ENCODE assay signal across 11 mouse cellular contexts in genomic region chr8:10130513-10131414, GRCm38 (mm10). TPM values are rescaled to one million over a fixed set of nuclear protein-coding genes. Genes with fewer than 3 reads are reported as not detected.
A peak's percentile ranks its signal among the peaks of the same experiment; 100 is the strongest.
DNase-seq lines count a peak whose midpoint lies in the region; ATAC-seq and TF ChIP-seq lines count a peak whose summit lies in the region.
"Had no signal": no experiment of that assay in that cellular context is flagged by ENCODE, and none has a peak within 500 bp of the region (broad histone marks: within the 10 kb centered on the region; RNA-seq: fewer than 3 reads in every experiment).

No protein-coding gene starts in this region.

- H3K4me1 ChIP-seq in embryonic facial prominence, embryonic 14.5 days (ENCODE audit: control insufficient read depth, insufficient read depth, low read length): no peaks in the 10 kb centered on the region
- no peaks in the 10 kb centered on the region for H3K4me1 ChIP-seq in embryonic facial prominence, embryonic 10.5 days
- H3K4me1 ChIP-seq in lung, adult 2 months (ENCODE audit: control insufficient read depth, insufficient read depth, low read length): no peaks in the 10 kb centered on the region
- no peaks in the 10 kb centered on the region for H3K4me1 ChIP-seq in stomach, embryonic 16.5 days (ENCODE audit: control insufficient read depth, insufficient read depth, low read length)

- no peak for TF ChIP-seq CTCF in lung, adult 2 months (IDR thresholded peaks at IDR 0.05; ENCODE audit: insufficient read depth, low read length)

- no peak overlapping the region for H3K4me3 ChIP-seq in embryonic facial prominence, embryonic 14.5 days (ENCODE audit: low read depth, low read length)
- H3K4me3 ChIP-seq in embryonic facial prominence, embryonic 10.5 days: no peak overlapping the region
- H3K4me3 ChIP-seq in lung, adult 2 months (replicated peaks; ENCODE audit: extremely low read depth, low read depth, low read length): no peak overlapping the region
- H3K4me3 ChIP-seq in stomach, embryonic 16.5 days (replicated peaks; ENCODE audit: low read length): no peak overlapping the region

- H3K27ac ChIP-seq in embryonic facial prominence, embryonic 14.5 days (replicated peaks; ENCODE audit: low read depth, low read length): no peak overlapping the region
- no peak overlapping the region for H3K27ac ChIP-seq in embryonic facial prominence, embryonic 10.5 days (replicated peaks)
- H3K27ac ChIP-seq in stomach, embryonic 16.5 days (ENCODE audit: low read length): no peak overlapping the region
- H3K27ac ChIP-seq: liver, embryonic 14.5 days had no signal

- no peak overlapping the region for H3K9ac ChIP-seq in embryonic facial prominence, embryonic 14.5 days (ENCODE audit: low read depth, low read length)
- no peak overlapping the region for H3K9ac ChIP-seq in stomach, embryonic 16.5 days (ENCODE audit: low read length)
- H3K9ac ChIP-seq: liver, embryonic 14.5 days had no signal

- no peak overlapping the region for H3K4me2 ChIP-seq in embryonic facial prominence, embryonic 14.5 days (ENCODE audit: low read depth, low read length)
- H3K4me2 ChIP-seq in stomach, embryonic 16.5 days (ENCODE audit: low read depth, low read length): no peak overlapping the region

- no peaks in the 10 kb centered on the region for H3K36me3 ChIP-seq in embryonic facial prominence, embryonic 14.5 days (ENCODE audit: control insufficient read depth, insufficient read depth, low read length)
- H3K36me3 ChIP-seq in embryonic facial prominence, embryonic 10.5 days (replicated peaks): no peaks in the 10 kb centered on the region
- no peaks in the 10 kb centered on the region for H3K36me3 ChIP-seq in stomach, embryonic 16.5 days (ENCODE audit: control insufficient read depth, insufficient read depth, low read length)

- H3K9me3 ChIP-seq in embryonic facial prominence, embryonic 14.5 days (ENCODE audit: control insufficient read depth, low read length): no peaks in the 10 kb centered on the region
- no peaks in the 10 kb centered on the region for H3K9me3 ChIP-seq in embryonic facial prominence, embryonic 10.5 days
- no peaks in the 10 kb centered on the region for H3K9me3 ChIP-seq in stomach, embryonic 16.5 days (replicated peaks; ENCODE audit: control insufficient read depth, low read length)

- DNase-seq in embryonic facial prominence, embryonic 14.5 days (ENCODE audit: low spot score): peak; percentile 8
- DNase-seq in embryonic facial prominence, embryonic 10.5 days (ENCODE audit: low spot score): no peak
- peak; percentile 37 to 45 for DNase-seq in right cerebral cortex, adult 2 months (ENCODE audit: low spot score in 2 of 2)
- no peak for DNase-seq in right cerebral cortex, postnatal 25 days
- DNase-seq in lung, adult 2 months: peak; percentile 4
- no peak for DNase-seq in heart, adult 8-10 months (ENCODE audit: low spot score)
- no peak for DNase-seq in gastrocnemius, adult 18-20 months (ENCODE audit: low spot score)
- DNase-seq: B cell, adult 2 months; heart, adult 18-20 months had no signal

- no peak for TF ChIP-seq POLR2A in lung, adult 2 months (IDR thresholded peaks at IDR 0.05; ENCODE audit: borderline replicate concordance, extremely low read depth, low read depth, low read length)

- WGBS in embryonic facial prominence, embryonic 14.5 days: 72% methylated on average over 15 of the region's 15 CpGs
- WGBS in embryonic facial prominence, embryonic 10.5 days: 81% methylated on average over 15 of the region's 15 CpGs
- 51% methylated on average over 15 of the region's 15 CpGs for whole genome bisulfite sequencing in lung, adult 2 months
- 57% methylated on average over 15 of the region's 15 CpGs for WGBS in stomach, embryonic 16.5 days

- no peak for ATAC-seq in embryonic facial prominence, embryonic 14.5 days (ENCODE audit: low read depth)
- ATAC-seq in stomach, embryonic 16.5 days (ENCODE audit: insufficient read depth, low FRiP score): peak; percentile 62; the same call in 1 of the 2 replicates

- no peaks in the 10 kb centered on the region for H3K27me3 ChIP-seq in embryonic facial prominence, embryonic 14.5 days (replicated peaks; ENCODE audit: control insufficient read depth, insufficient read depth, low read length)
- no peaks in the 10 kb centered on the region for H3K27me3 ChIP-seq in embryonic facial prominence, embryonic 10.5 days (replicated peaks; ENCODE audit: low read depth, poor library complexity, severe bottlenecking)
- no peaks in the 10 kb centered on the region for H3K27me3 ChIP-seq in stomach, embryonic 16.5 days (ENCODE audit: control insufficient read depth, insufficient read depth, low read length)

RNA-seq across cellular contexts. Expression of gene Myo16, which starts 22.9 kb away (rescaled TPM):
- polyA plus RNA-seq in embryonic facial prominence, embryonic 14.5 days (2014; fragmentation: Nextera tagmentation; extraction: Ambion mirVana): 0.77 and 0.89 TPM in 2 replicates
- polyA plus RNA-seq in embryonic facial prominence, embryonic 10.5 days (2016; fragmentation: Nextera tagmentation; extraction: Ambion mirVana): 0.97 and 1.1 TPM in 2 replicates
- polyA plus RNA-seq in lung, adult 2 months (2012; rRNA removed): 0.26 and 0.27 TPM in 2 replicates
- 3.1 and 3.2 TPM in 2 replicates for polyA plus RNA-seq in stomach, embryonic 16.5 days (2015; fragmentation: Nextera tagmentation; extraction: Ambion mirVana)
- total RNA-seq in heart, adult 8-10 months (2022): 1 to 10 TPM in 3 of 4 experiments, under 1 TPM in 1; 0.50 to 4.1 (median 2.6) TPM
- total RNA-seq in gastrocnemius, adult 18-20 months (2021): under 1 TPM; 0.12 to 0.21 TPM

Comparison
In these comparisons a context has a peak if more than half of its experiments do, and no peak if none do; other contexts are left out.
1. DNase-seq: peak in embryonic facial prominence, embryonic 14.5 days (single experiment), right cerebral cortex, adult 2 months (2 of 2) and lung, adult 2 months (single experiment); none in embryonic facial prominence, embryonic 10.5 days (single experiment), right cerebral cortex, postnatal 25 days (single experiment), heart, adult 8-10 months (single experiment) and gastrocnemius, adult 18-20 months (single experiment).